In genomic region chr17:10495588-10495987, GRCm38 (mm10) we compare ENCODE assay signal across 23 mouse cellular contexts.
A peak's percentile ranks its signal among the peaks of the same experiment; 100 is the strongest.
DNase-seq lines count a peak whose midpoint lies in the region; ATAC-seq and TF ChIP-seq lines count a peak whose summit lies in the region.
"Had no signal": no experiment of that assay in that cellular context is flagged by ENCODE, and none has a peak within 500 bp of the region (broad histone marks: within the 10 kb centered on the region; RNA-seq: fewer than 3 reads in every experiment).

No protein-coding gene starts in this region.

- H3K4me2 ChIP-seq in heart, embryonic 16.5 days (ENCODE audit: low read depth, low read length) = no peak overlapping the region
- H3K4me2 ChIP-seq in heart, embryonic 12.5 days = no peak overlapping the region
- H3K4me2 ChIP-seq in lung, embryonic 16.5 days (ENCODE audit: low read depth, low read length) = no peak overlapping the region
- H3K4me2 ChIP-seq: hindbrain, embryonic 12.5 days; liver, embryonic 12.5 days had no signal

- intact Hi-C loops in gastrocnemius, adult 2 months (cut with DNase I) = loop anchor here (10.0 kb wide), 3 partner anchors 271 to 1331 kb away; no protein-coding TSS in a partner anchor

- H3K27me3 ChIP-seq in heart, embryonic 16.5 days (ENCODE audit: control insufficient read depth, insufficient read depth, low read length) = no peaks in the 10 kb centered on the region
- no peaks in the 10 kb centered on the region for H3K27me3 ChIP-seq in heart, embryonic 12.5 days (replicated peaks)
- no peaks in the 10 kb centered on the region for H3K27me3 ChIP-seq in lung, embryonic 16.5 days (ENCODE audit: control insufficient read depth, insufficient read depth, low read depth, low read length)
- H3K27me3 ChIP-seq: hindbrain, embryonic 12.5 days; liver, embryonic 12.5 days had no signal

- H3K4me3 ChIP-seq in gastrocnemius, adult 2 months = no peak overlapping the region
- H3K4me3 ChIP-seq in heart, embryonic 16.5 days (ENCODE audit: low read length) = no peak overlapping the region
- H3K4me3 ChIP-seq in heart, embryonic 12.5 days = no peak overlapping the region
- H3K4me3 ChIP-seq in lung, embryonic 16.5 days (ENCODE audit: low read length) = no peak overlapping the region
- H3K4me3 ChIP-seq: embryonic facial prominence, embryonic 10.5 days; hindbrain, embryonic 12.5 days; liver, embryonic 12.5 days; myocyte had no signal

- no peaks in the 10 kb centered on the region for H3K36me3 ChIP-seq in heart, embryonic 16.5 days (ENCODE audit: control insufficient read depth, insufficient read depth)
- H3K36me3 ChIP-seq in heart, embryonic 12.5 days = no peaks in the 10 kb centered on the region
- no peaks in the 10 kb centered on the region for H3K36me3 ChIP-seq in lung, embryonic 16.5 days (ENCODE audit: control insufficient read depth, insufficient read depth, low read length)
- H3K36me3 ChIP-seq: embryonic facial prominence, embryonic 10.5 days; hindbrain, embryonic 12.5 days; liver, embryonic 12.5 days had no signal

- H3K27ac ChIP-seq in gastrocnemius, adult 2 months = peak overlapping the region; percentile 86
- no peak overlapping the region for H3K27ac ChIP-seq in heart, embryonic 16.5 days (ENCODE audit: low read length)
- H3K27ac ChIP-seq in heart, embryonic 12.5 days (ENCODE audit: poor library complexity, severe bottlenecking) = no peak overlapping the region
- no peak overlapping the region for H3K27ac ChIP-seq in lung, embryonic 16.5 days (ENCODE audit: low read length)
- H3K27ac ChIP-seq: embryonic facial prominence, embryonic 10.5 days; hindbrain, embryonic 12.5 days; liver, embryonic 12.5 days had no signal

- WGBS in heart, embryonic 16.5 days = 55% methylated on average over 8 of the region's 8 CpGs
- WGBS in heart, embryonic 12.5 days = 70% methylated on average over 8 of the region's 8 CpGs
- WGBS in lung, embryonic 16.5 days = 33% methylated on average over 8 of the region's 8 CpGs

- peaks cover 36% of the 10 kb centered on the region for H3K4me1 ChIP-seq in heart, embryonic 16.5 days (ENCODE audit: control insufficient read depth, insufficient read depth, low read length)
- peaks cover 46% of the 10 kb centered on the region for H3K4me1 ChIP-seq in heart, embryonic 12.5 days (replicated peaks)
- peaks cover 17% of the 10 kb centered on the region for H3K4me1 ChIP-seq in lung, embryonic 16.5 days (replicated peaks; ENCODE audit: control insufficient read depth, insufficient read depth, low read length)
- H3K4me1 ChIP-seq: liver, embryonic 12.5 days had no signal

- no peak for ATAC-seq in heart, embryonic 16.5 days (replicated peaks; ENCODE audit: extremely low read depth, insufficient read depth, low FRiP score)
- no peak for ATAC-seq in heart, embryonic 12.5 days (ENCODE audit: insufficient number of reproducible peaks, low FRiP score)
- ATAC-seq in lung, embryonic 16.5 days (ENCODE audit: low read depth) = peak; percentile 61
- ATAC-seq: forebrain, embryonic 14.5 days; inflammation-experienced regulatory T-cells, adult 6 months; liver, embryonic 12.5 days; lung, postnatal 0 days had no signal

- H3K9me3 ChIP-seq in heart, embryonic 16.5 days (replicated peaks; ENCODE audit: control insufficient read depth, low read length) = no peaks in the 10 kb centered on the region
- H3K9me3 ChIP-seq in heart, embryonic 12.5 days (replicated peaks) = no peaks in the 10 kb centered on the region
- H3K9me3 ChIP-seq in lung, embryonic 16.5 days (ENCODE audit: control insufficient read depth, low read length) = no peaks in the 10 kb centered on the region
- H3K9me3 ChIP-seq: embryonic facial prominence, embryonic 10.5 days; hindbrain, embryonic 12.5 days; liver, embryonic 12.5 days had no signal

- 0 out of 2 replicates have a peak overlapping the region, but pooled peaks have one; percentile 33 for H3K9ac ChIP-seq in heart, embryonic 16.5 days (ENCODE audit: low read length)
- no peak overlapping the region for H3K9ac ChIP-seq in heart, embryonic 12.5 days
- H3K9ac ChIP-seq in lung, embryonic 16.5 days (ENCODE audit: low read length) = no peak overlapping the region
- H3K9ac ChIP-seq: hindbrain, embryonic 12.5 days; liver, embryonic 12.5 days had no signal

- TF ChIP-seq CTCF in gastrocnemius, adult 2 months (IDR thresholded peaks at IDR 0.05) = no peak

- DNase-seq in gastrocnemius, adult 2 months = no peak
- no peak for DNase-seq in gastrocnemius, postnatal 10 days
- DNase-seq in lung, postnatal 4 days = no peak
- peak; percentile 38 for DNase-seq in heart, postnatal 4 days
- DNase-seq in ovary, adult 18-20 months (ENCODE audit: low spot score) = no peak
- DNase-seq: adrenal gland, postnatal 25 days; cerebellum, adult 2 months; kidney, adult 2 months; kidney, postnatal 10 days; left cerebral cortex, postnatal 4 days; midbrain, embryonic 14.5 days; thymus, adult 18-20 months; thymus, postnatal 4 days had no signal
